ENCODE assay signal across 27 mouse cellular contexts in the genomic region with DNA sequence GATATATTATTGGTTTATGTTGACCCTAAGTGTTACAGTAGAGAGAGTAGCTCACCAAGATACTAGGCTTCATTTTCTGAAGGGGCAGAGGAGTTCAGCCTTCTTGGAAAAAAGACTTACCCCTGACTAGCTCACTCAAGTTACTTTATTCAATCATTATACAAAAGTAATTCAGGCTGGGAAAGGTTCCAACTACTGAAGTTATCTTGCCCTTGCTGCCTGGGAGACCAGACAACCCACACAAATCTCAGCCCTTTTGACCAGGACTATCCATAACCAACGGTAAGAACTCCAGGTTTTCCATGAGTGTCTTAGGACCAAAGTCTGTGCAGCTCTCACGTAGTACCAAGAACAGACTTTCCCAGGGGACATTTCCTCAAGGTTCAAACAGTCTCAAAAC.
A peak's percentile ranks its signal among the peaks of the same experiment; 100 is the strongest.
DNase-seq lines count a peak whose midpoint lies in the region; ATAC-seq lines count a peak whose summit lies in the region.
"Had no signal": no experiment of that assay in that cellular context is flagged by ENCODE, and none has a peak within 500 bp of the region (broad histone marks: within the 10 kb centered on the region; RNA-seq: fewer than 3 reads in every experiment).

No protein-coding gene starts in this region.

- 83% methylated on average over 2 of the region's 2 CpGs for WGBS in hindbrain, embryonic 14.5 days
- 77% methylated on average over 2 of the region's 2 CpGs for WGBS in hindbrain, embryonic 10.5 days
- WGBS in kidney, embryonic 14.5 days = 55% methylated on average over 2 of the region's 2 CpGs

- no peak overlapping the region for H3K4me2 ChIP-seq in hindbrain, embryonic 14.5 days (replicated peaks)
- H3K4me2 ChIP-seq in kidney, embryonic 14.5 days (replicated peaks; ENCODE audit: low read depth, low read length) = no peak overlapping the region
- H3K4me2 ChIP-seq: embryonic facial prominence, embryonic 12.5 days; forebrain, embryonic 12.5 days; forebrain, embryonic 15.5 days; heart, embryonic 12.5 days; heart, embryonic 15.5 days; hindbrain, embryonic 15.5 days had no signal

- no peaks in the 10 kb centered on the region; the same call in 1 of the 2 replicates for H3K9me3 ChIP-seq in hindbrain, embryonic 14.5 days (ENCODE audit: control insufficient read depth, low read length)
- peaks cover 8% of the 10 kb centered on the region for H3K9me3 ChIP-seq in hindbrain, embryonic 10.5 days
- H3K9me3 ChIP-seq in kidney, embryonic 14.5 days (ENCODE audit: control insufficient read depth, low read length) = peaks cover 6% of the 10 kb centered on the region; the same call in 1 of the 2 replicates
- H3K9me3 ChIP-seq: embryonic facial prominence, embryonic 12.5 days; forebrain, embryonic 15.5 days; heart, embryonic 15.5 days; hindbrain, embryonic 15.5 days had no signal

- ATAC-seq in hindbrain, embryonic 14.5 days (ENCODE audit: low FRiP score) = no peak
- no peak for ATAC-seq in kidney, embryonic 14.5 days (ENCODE audit: low FRiP score, low TSS enrichment)
- ATAC-seq: forebrain, embryonic 15.5 days had no signal

- H3K4me1 ChIP-seq in hindbrain, embryonic 14.5 days (replicated peaks; ENCODE audit: control insufficient read depth, insufficient read depth, low read length) = no peaks in the 10 kb centered on the region
- H3K4me1 ChIP-seq in hindbrain, embryonic 10.5 days (replicated peaks) = no peaks in the 10 kb centered on the region
- no peaks in the 10 kb centered on the region for H3K4me1 ChIP-seq in kidney, embryonic 14.5 days (ENCODE audit: control insufficient read depth, insufficient read depth, low read length)
- H3K4me1 ChIP-seq: embryonic facial prominence, embryonic 12.5 days; forebrain, embryonic 12.5 days; forebrain, embryonic 15.5 days; heart, embryonic 12.5 days; heart, embryonic 15.5 days; hindbrain, embryonic 15.5 days had no signal

- H3K36me3 ChIP-seq in hindbrain, embryonic 14.5 days (replicated peaks; ENCODE audit: control insufficient read depth, insufficient read depth) = no peaks in the 10 kb centered on the region
- no peaks in the 10 kb centered on the region for H3K36me3 ChIP-seq in hindbrain, embryonic 10.5 days
- H3K36me3 ChIP-seq in kidney, embryonic 14.5 days (ENCODE audit: control insufficient read depth, insufficient read depth, low read length) = no peaks in the 10 kb centered on the region
- H3K36me3 ChIP-seq: embryonic facial prominence, embryonic 12.5 days; forebrain, embryonic 12.5 days; forebrain, embryonic 15.5 days; G1E; heart, embryonic 12.5 days; heart, embryonic 15.5 days; hindbrain, embryonic 15.5 days had no signal

- no peaks in the 10 kb centered on the region for H3K27me3 ChIP-seq in hindbrain, embryonic 14.5 days (ENCODE audit: control insufficient read depth, insufficient read depth, low read length)
- H3K27me3 ChIP-seq in hindbrain, embryonic 10.5 days (ENCODE audit: insufficient read depth, poor library complexity, severe bottlenecking) = no peaks in the 10 kb centered on the region
- no peaks in the 10 kb centered on the region for H3K27me3 ChIP-seq in kidney, embryonic 14.5 days (ENCODE audit: control insufficient read depth, insufficient read depth, low read length)
- H3K27me3 ChIP-seq: CH12.LX; embryonic facial prominence, embryonic 12.5 days; forebrain, embryonic 12.5 days; forebrain, embryonic 15.5 days; heart, embryonic 12.5 days; heart, embryonic 15.5 days; hindbrain, embryonic 15.5 days had no signal

- DNase-seq in hindbrain, embryonic 14.5 days (ENCODE audit: low spot score) = peak; percentile 32
- no peak for DNase-seq in hindbrain, embryonic 10.5 days (ENCODE audit: low spot score)
- peak; percentile 3 to 27 for DNase-seq in kidney, adult 8-10 months
- DNase-seq in kidney, adult 18-20 months = no peak
- DNase-seq in kidney, postnatal 36 days = peak; percentile 2 to 13
- DNase-seq in Muller cell, postnatal 12 days (ENCODE audit: inconsistent ontology term) = peak; percentile 6
- no peak for DNase-seq in layer of hippocampus, postnatal 14 days (ENCODE audit: low spot score in 2 of 2)
- DNase-seq: adrenal gland, adult 8-10 months; adrenal gland, postnatal 25 days; B cell, adult 2 months; cerebellum, adult 18-20 months; cerebellum, adult 9-10 months; cerebellum, postnatal 14 days; gastrocnemius, postnatal 25 days; heart, adult 18-20 months; heart, postnatal 10 days; heart, postnatal 36 days had no signal

- no peak overlapping the region for H3K27ac ChIP-seq in hindbrain, embryonic 14.5 days
- H3K27ac ChIP-seq in hindbrain, embryonic 10.5 days = no peak overlapping the region
- H3K27ac ChIP-seq in kidney, embryonic 14.5 days (ENCODE audit: low read depth, low read length) = no peak overlapping the region
- H3K27ac ChIP-seq: embryonic facial prominence, embryonic 12.5 days; forebrain, embryonic 12.5 days; forebrain, embryonic 15.5 days; heart, embryonic 15.5 days; hindbrain, embryonic 15.5 days had no signal

- no peak overlapping the region for H3K4me3 ChIP-seq in hindbrain, embryonic 14.5 days (replicated peaks; ENCODE audit: low read length)
- no peak overlapping the region for H3K4me3 ChIP-seq in hindbrain, embryonic 10.5 days
- H3K4me3 ChIP-seq in kidney, embryonic 14.5 days (ENCODE audit: low read length) = no peak overlapping the region
- H3K4me3 ChIP-seq: embryonic facial prominence, embryonic 12.5 days; erythroblast, embryonic 14.5 days; forebrain, embryonic 12.5 days; forebrain, embryonic 15.5 days; heart, embryonic 12.5 days; heart, embryonic 15.5 days; hindbrain, embryonic 15.5 days had no signal

- H3K9ac ChIP-seq in hindbrain, embryonic 14.5 days = no peak overlapping the region
- no peak overlapping the region for H3K9ac ChIP-seq in kidney, embryonic 14.5 days (ENCODE audit: low read depth, low read length)
- H3K9ac ChIP-seq: embryonic facial prominence, embryonic 12.5 days; forebrain, embryonic 12.5 days; forebrain, embryonic 15.5 days; heart, embryonic 12.5 days; heart, embryonic 15.5 days; hindbrain, embryonic 15.5 days had no signal

Comparison
In these comparisons a context has a peak if more than half of its experiments do, and no peak if none do; other contexts are left out.
1. DNase-seq: peak in hindbrain, embryonic 14.5 days (single experiment), kidney, adult 8-10 months (2 of 2), kidney, postnatal 36 days (2 of 2) and Muller cell, postnatal 12 days (single experiment); none in hindbrain, embryonic 10.5 days (single experiment), kidney, adult 18-20 months (single experiment) and layer of hippocampus, postnatal 14 days (0 of 2).